Mouse (Mus musculus): ENCODE data around the gene Usp50.

The Usp50 gene

GRCm38 (mm10) chr2:126668621-126669252 is 114.5 kb downstream of the Usp50 start:
- DNase-seq (ENCODE audit: low read depth in 1 of 2, low spot score in 2 of 2): no peak

DNA sequence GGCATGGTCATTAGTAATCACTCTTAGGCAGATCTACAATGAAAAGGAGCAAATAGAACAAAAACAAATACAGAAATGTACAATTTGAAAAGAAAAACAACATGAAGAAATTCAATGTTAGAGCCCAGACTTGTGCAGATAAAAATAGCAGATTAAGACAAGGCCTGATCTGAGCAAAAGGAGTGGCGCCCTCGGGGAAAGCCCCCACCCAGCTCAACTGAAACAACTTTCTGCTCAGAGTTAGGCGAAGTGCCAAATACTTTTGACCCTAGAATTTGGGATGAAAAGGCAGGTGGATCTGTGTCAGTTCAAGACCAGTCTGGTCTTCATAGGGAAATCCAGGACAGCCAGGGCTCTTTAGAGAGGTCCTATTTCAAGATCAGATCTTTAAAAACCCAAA is 117.3 kb downstream of the Usp50 start:
- no peak for DNase-seq (ENCODE audit: low read depth in 1 of 2, low spot score in 2 of 2)

DNA sequence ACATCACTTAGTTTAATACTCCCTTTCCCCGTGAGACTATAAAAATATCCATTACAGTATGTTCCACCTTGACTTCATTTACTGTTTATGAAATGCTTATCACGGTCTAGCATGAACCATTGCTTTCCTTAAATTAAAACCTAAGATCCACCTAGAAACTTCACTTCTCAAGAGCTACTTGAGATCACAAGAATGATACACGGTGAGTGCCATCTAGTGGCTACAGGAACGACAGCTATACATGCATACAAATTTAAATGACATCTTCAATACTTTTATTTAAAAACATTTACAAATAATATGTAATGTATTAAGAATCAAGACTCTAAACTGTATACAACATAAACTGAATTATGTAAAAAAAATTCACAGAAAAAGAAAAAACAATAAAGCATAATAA is 119.8 kb downstream of the Usp50 start:
- no peak for DNase-seq (ENCODE audit: low read depth in 1 of 2, low spot score in 2 of 2)

Measured in monocyte, adult 2 months (primary cell).